Comparison of ENCODE assay signal across 20 mouse cellular contexts in genomic region chr9:7786086-7786485, GRCm38 (mm10). TPM values are rescaled to one million over a fixed set of nuclear protein-coding genes. Genes with fewer than 3 reads are reported as not detected.
DNase-seq lines count a peak whose midpoint lies in the region; ATAC-seq and TF ChIP-seq lines count a peak whose summit lies in the region.
"Had no signal": no experiment of that assay in that cellular context is flagged by ENCODE, and none has a peak within 500 bp of the region (broad histone marks: within the 10 kb centered on the region; RNA-seq: fewer than 3 reads in every experiment).

No protein-coding gene starts in this region.

- no peak for DNase-seq in forebrain, postnatal 0 days
- DNase-seq in midbrain, embryonic 10.5 days (ENCODE audit: low spot score), result no peak
- no peak for DNase-seq in right cerebral cortex, postnatal 25 days
- DNase-seq: adrenal gland, postnatal 14 days; cerebellum, adult 9-10 months; gastrocnemius, postnatal 36 days; kidney, postnatal 36 days; layer of hippocampus, adult 9-11 months; lung, adult 2 months; lung, postnatal 14 days had no signal

- no peak for TF ChIP-seq CTCF in forebrain, postnatal 0 days (IDR thresholded peaks at IDR 0.05; ENCODE audit: low read depth)

- H3K79me2 ChIP-seq in myocyte (ENCODE audit: control insufficient read depth, insufficient read depth), result peaks cover 8% of the 10 kb centered on the region

- no peak for TF ChIP-seq POLR2A in myocyte (IDR thresholded peaks at IDR 0.05; ENCODE audit: insufficient read length, low read depth)

- H3K9me3 ChIP-seq in forebrain, postnatal 0 days (ENCODE audit: low read length), result no peaks in the 10 kb centered on the region
- no peaks in the 10 kb centered on the region for H3K9me3 ChIP-seq in forebrain, embryonic 16.5 days (ENCODE audit: control insufficient read depth, low read length)
- H3K9me3 ChIP-seq in midbrain, embryonic 10.5 days (replicated peaks), result no peaks in the 10 kb centered on the region
- H3K9me3 ChIP-seq in midbrain, embryonic 16.5 days (replicated peaks; ENCODE audit: control insufficient read depth, low read length, poor library complexity, severe bottlenecking), result no peaks in the 10 kb centered on the region
- H3K9me3 ChIP-seq: hindbrain, embryonic 10.5 days; neural tube, embryonic 12.5 days; stomach, embryonic 15.5 days had no signal

- 94% methylated on average over 7 of the region's 7 CpGs for WGBS in forebrain, postnatal 0 days
- 90% methylated on average over 7 of the region's 7 CpGs for WGBS in forebrain, embryonic 16.5 days
- WGBS in midbrain, embryonic 10.5 days, result 84% methylated on average over 7 of the region's 7 CpGs
- WGBS in midbrain, embryonic 16.5 days, result 89% methylated on average over 7 of the region's 7 CpGs

- peaks cover 4% of the 10 kb centered on the region for H3K36me3 ChIP-seq in forebrain, postnatal 0 days (ENCODE audit: insufficient read depth)
- H3K36me3 ChIP-seq in forebrain, embryonic 16.5 days (ENCODE audit: control insufficient read depth, insufficient read depth), result no peaks in the 10 kb centered on the region
- H3K36me3 ChIP-seq in midbrain, embryonic 10.5 days, result peaks cover 64% of the 10 kb centered on the region
- H3K36me3 ChIP-seq in midbrain, embryonic 16.5 days (ENCODE audit: control insufficient read depth, insufficient read depth, low read length), result no peaks in the 10 kb centered on the region
- H3K36me3 ChIP-seq in myocyte (ENCODE audit: control insufficient read depth, insufficient read depth), result peaks cover 11% of the 10 kb centered on the region

- no peak overlapping the region for H3K4me3 ChIP-seq in forebrain, postnatal 0 days (ENCODE audit: low read depth, low read length)
- no peak overlapping the region for H3K4me3 ChIP-seq in forebrain, embryonic 16.5 days (replicated peaks; ENCODE audit: low read length)
- H3K4me3 ChIP-seq in midbrain, embryonic 10.5 days, result no peak overlapping the region
- H3K4me3 ChIP-seq in midbrain, embryonic 16.5 days (ENCODE audit: low read depth, low read length), result no peak overlapping the region
- H3K4me3 ChIP-seq in myocyte, result no peak overlapping the region
- H3K4me3 ChIP-seq: hindbrain, embryonic 10.5 days; neural tube, embryonic 12.5 days; stomach, embryonic 15.5 days had no signal

- H3K9ac ChIP-seq in forebrain, postnatal 0 days, result no peak overlapping the region
- H3K9ac ChIP-seq in forebrain, embryonic 16.5 days (replicated peaks; ENCODE audit: low read depth, low read length), result no peak overlapping the region
- no peak overlapping the region for H3K9ac ChIP-seq in midbrain, embryonic 16.5 days (ENCODE audit: low read depth, low read length)
- H3K9ac ChIP-seq: neural tube, embryonic 12.5 days; stomach, embryonic 15.5 days had no signal

- H3K27me3 ChIP-seq in forebrain, postnatal 0 days (ENCODE audit: insufficient read depth, low read length), result no peaks in the 10 kb centered on the region
- H3K27me3 ChIP-seq in forebrain, embryonic 16.5 days (replicated peaks; ENCODE audit: control insufficient read depth, insufficient read depth, low read length), result no peaks in the 10 kb centered on the region
- no peaks in the 10 kb centered on the region for H3K27me3 ChIP-seq in midbrain, embryonic 10.5 days (ENCODE audit: low read depth, poor library complexity, severe bottlenecking)
- no peaks in the 10 kb centered on the region for H3K27me3 ChIP-seq in midbrain, embryonic 16.5 days (ENCODE audit: control insufficient read depth, insufficient read depth, low read depth, low read length)
- H3K27me3 ChIP-seq in myocyte (ENCODE audit: control insufficient read depth, insufficient read depth, insufficient read length), result no peaks in the 10 kb centered on the region
- H3K27me3 ChIP-seq: neural tube, embryonic 12.5 days; stomach, embryonic 15.5 days had no signal

- no peak overlapping the region for H3K4me2 ChIP-seq in forebrain, postnatal 0 days (ENCODE audit: low read depth)
- no peak overlapping the region for H3K4me2 ChIP-seq in forebrain, embryonic 16.5 days (ENCODE audit: low read length)
- H3K4me2 ChIP-seq in midbrain, embryonic 16.5 days (ENCODE audit: low read length), result no peak overlapping the region
- H3K4me2 ChIP-seq in myocyte (ENCODE audit: low read depth), result peak overlapping the region; percentile 70
- H3K4me2 ChIP-seq: neural tube, embryonic 12.5 days; stomach, embryonic 15.5 days had no signal

- H3ac ChIP-seq in myocyte (ENCODE audit: control insufficient read depth, insufficient read length), result no peak overlapping the region

- H3K27ac ChIP-seq in forebrain, postnatal 0 days (ENCODE audit: low read depth, low read length), result peak overlapping the region; percentile 9; the same call in 1 of the 2 replicates
- no peak overlapping the region for H3K27ac ChIP-seq in forebrain, embryonic 16.5 days (ENCODE audit: low read length)
- H3K27ac ChIP-seq in midbrain, embryonic 10.5 days (replicated peaks), result peak overlapping the region; percentile 38; the same call in 1 of the 2 replicates
- no peak overlapping the region for H3K27ac ChIP-seq in midbrain, embryonic 16.5 days (ENCODE audit: low read length)
- H3K27ac ChIP-seq: hindbrain, embryonic 10.5 days; neural tube, embryonic 12.5 days; stomach, embryonic 15.5 days had no signal

- no peaks in the 10 kb centered on the region for H3K4me1 ChIP-seq in forebrain, postnatal 0 days (ENCODE audit: insufficient read depth)
- H3K4me1 ChIP-seq in forebrain, embryonic 16.5 days (replicated peaks; ENCODE audit: control insufficient read depth, insufficient read depth, low read length), result peaks cover 15% of the 10 kb centered on the region
- peaks cover 15% of the 10 kb centered on the region for H3K4me1 ChIP-seq in midbrain, embryonic 10.5 days
- H3K4me1 ChIP-seq in midbrain, embryonic 16.5 days (ENCODE audit: control insufficient read depth, insufficient read depth, low read length), result no peaks in the 10 kb centered on the region
- H3K4me1 ChIP-seq: neural tube, embryonic 12.5 days; stomach, embryonic 15.5 days had no signal

- no peak for ATAC-seq in forebrain, postnatal 0 days
- no peak for ATAC-seq in forebrain, embryonic 16.5 days
- no peak for ATAC-seq in midbrain, embryonic 16.5 days
- peak; percentile 6; the same call in 1 of the 2 replicates for ATAC-seq in granulocyte monocyte progenitor cell, adult 5-6 weeks (replicated peaks; ENCODE audit: poor library complexity, severe bottlenecking)
- no peak for ATAC-seq in erythroid progenitor cell, adult 5-6 weeks (replicated peaks; ENCODE audit: low FRiP score, poor library complexity, severe bottlenecking)
- ATAC-seq: hindbrain, embryonic 16.5 days; intestine, embryonic 16.5 days had no signal

TF ChIP-seq in myocyte, 11 proteins besides CTCF, POLR2A, EP300 and RAD21:
- TF ChIP-seq TCF12 (IDR thresholded peaks at IDR 0.05; ENCODE audit: insufficient read depth, poor library complexity, severe bottlenecking) (no peak), E2F4 (IDR thresholded peaks at IDR 0.05; ENCODE audit: insufficient read depth) (no peak), MYOD1 (IDR thresholded peaks at IDR 0.05; ENCODE audit: control insufficient read depth in 1 of 3, insufficient read length in 2 of 3, low read depth in 2 of 3) (no peak)

RNA-seq across cellular contexts. Expression of gene Tmem123, which starts 22.2 kb away (rescaled TPM):
- 13.7 and 19.8 TPM in 2 replicates for total RNA-seq in forebrain, postnatal 0 days (2014; rRNA removed)
- polyA plus RNA-seq in forebrain, postnatal 0 days (2015; fragmentation: Nextera tagmentation; extraction: Ambion mirVana), result 13.9 TPM in 2 replicates
- polyA plus RNA-seq in forebrain, embryonic 16.5 days (2015; fragmentation: Nextera tagmentation; extraction: Ambion mirVana), result 23.0 and 31.0 TPM in 2 replicates
- 119 and 122 TPM in 2 replicates for polyA plus RNA-seq in midbrain, embryonic 10.5 days (2016; fragmentation: Nextera tagmentation; extraction: Ambion mirVana)
- polyA plus RNA-seq in midbrain, embryonic 16.5 days (2015; fragmentation: Nextera tagmentation; extraction: Ambion mirVana), result 14.5 and 15.3 TPM in 2 replicates
- total RNA-seq in granulocyte monocyte progenitor cell, adult 5-6 weeks (2014; fragmentation: Nextera tagmentation), result 77.3 and 83.0 TPM in 2 replicates
- 114 and 119 TPM in 2 replicates for total RNA-seq in granulocyte monocyte progenitor cell, adult 5-6 weeks (2017)
- polyA plus RNA-seq in myocyte (2012; fragmentation: generic; extraction: Trizol), result 60.9 TPM
- 57.3 and 114 TPM in 2 replicates for total RNA-seq in erythroid progenitor cell, adult 5-6 weeks (2015; ENCODE audit: low replicate concordance)
- total RNA-seq in erythroid progenitor cell, adult 5-6 weeks (2017; ENCODE audit: low replicate concordance), result 46.1 and 53.9 TPM in 2 replicates

RNA-seq across cellular contexts. Expression of gene Birc2, which starts 50.8 kb away (rescaled TPM):
- 53.0 and 54.2 TPM in 2 replicates for total RNA-seq in forebrain, postnatal 0 days (2014; rRNA removed)
- polyA plus RNA-seq in forebrain, postnatal 0 days (2015; fragmentation: Nextera tagmentation; extraction: Ambion mirVana), result 23.8 and 28.8 TPM in 2 replicates
- 56.8 and 57.8 TPM in 2 replicates for polyA plus RNA-seq in forebrain, embryonic 16.5 days (2015; fragmentation: Nextera tagmentation; extraction: Ambion mirVana)
- polyA plus RNA-seq in midbrain, embryonic 10.5 days (2016; fragmentation: Nextera tagmentation; extraction: Ambion mirVana), result 30.7 and 35.8 TPM in 2 replicates
- 41.8 and 43.9 TPM in 2 replicates for polyA plus RNA-seq in midbrain, embryonic 16.5 days (2015; fragmentation: Nextera tagmentation; extraction: Ambion mirVana)
- 25.5 and 30.8 TPM in 2 replicates for total RNA-seq in granulocyte monocyte progenitor cell, adult 5-6 weeks (2014; fragmentation: Nextera tagmentation)
- total RNA-seq in granulocyte monocyte progenitor cell, adult 5-6 weeks (2017), result 39.1 and 40.0 TPM in 2 replicates
- polyA plus RNA-seq in myocyte (2012; fragmentation: generic; extraction: Trizol), result 6.3 TPM
- total RNA-seq in erythroid progenitor cell, adult 5-6 weeks (2015; ENCODE audit: low replicate concordance), result 56.6 and 59.9 TPM in 2 replicates
- 45.6 and 63.0 TPM in 2 replicates for total RNA-seq in erythroid progenitor cell, adult 5-6 weeks (2017; ENCODE audit: low replicate concordance)

Comparison
In these comparisons a context has a peak if more than half of its experiments do, and no peak if none do; other contexts are left out.
1. H3K27ac ChIP-seq: peak in forebrain, postnatal 0 days (single experiment) and midbrain, embryonic 10.5 days (single experiment); none in forebrain, embryonic 16.5 days (single experiment) and midbrain, embryonic 16.5 days (single experiment).